Comparison of ENCODE assay signal across 10 mouse cellular contexts in genomic region chr8:56063081-56063480, GRCm38 (mm10).
A peak's percentile ranks its signal among the peaks of the same experiment; 100 is the strongest.
DNase-seq lines count a peak whose midpoint lies in the region; ATAC-seq and TF ChIP-seq lines count a peak whose summit lies in the region.
"Had no signal": no experiment of that assay in that cellular context is flagged by ENCODE, and none has a peak within 500 bp of the region (broad histone marks: within the 10 kb centered on the region; RNA-seq: fewer than 3 reads in every experiment).

No protein-coding gene starts in this region.

- in situ Hi-C loops in ES-E14 (cut with MboI; ENCODE audit: low sequenced_read_pairs in 2 of 2, unreplicated experiment in 2 of 2), result loop anchor here (5.0 to 10.0 kb wide), 2 partner anchors 419 to 422 kb away; no protein-coding TSS in a partner anchor

- H3K4me3 ChIP-seq in hindbrain, embryonic 10.5 days, result no peak overlapping the region
- H3K4me3 ChIP-seq in hindbrain, embryonic 12.5 days, result no peak overlapping the region
- no peak overlapping the region for H3K4me3 ChIP-seq in ES-E14 (ENCODE audit: insufficient read depth in 1 of 2, low read depth in 1 of 2, low read length in 2 of 2, poor library complexity in 1 of 2, severe bottlenecking in 1 of 2)
- no peak overlapping the region for H3K4me3 ChIP-seq in hindbrain, postnatal 0 days (ENCODE audit: low read length)
- H3K4me3 ChIP-seq in liver, embryonic 14.5 days (ENCODE audit: insufficient read depth in 1 of 2, low read depth in 2 of 2, low read length in 2 of 2), result no peak overlapping the region
- H3K4me3 ChIP-seq in stomach, embryonic 16.5 days (replicated peaks; ENCODE audit: low read length), result no peak overlapping the region
- H3K4me3 ChIP-seq: embryonic facial prominence, embryonic 13.5 days; liver, embryonic 13.5 days had no signal

- no peaks in the 10 kb centered on the region for H3K9me3 ChIP-seq in hindbrain, embryonic 10.5 days
- H3K9me3 ChIP-seq in hindbrain, embryonic 12.5 days (replicated peaks), result no peaks in the 10 kb centered on the region
- no peaks in the 10 kb centered on the region for H3K9me3 ChIP-seq in ES-E14 (ENCODE audit: control insufficient read depth, insufficient read depth, low read depth, low read length)
- no peaks in the 10 kb centered on the region for H3K9me3 ChIP-seq in hindbrain, postnatal 0 days (ENCODE audit: low read length)
- H3K9me3 ChIP-seq in liver, embryonic 14.5 days (ENCODE audit: control insufficient read depth, low read length), result no peaks in the 10 kb centered on the region
- H3K9me3 ChIP-seq in stomach, embryonic 16.5 days (replicated peaks; ENCODE audit: control insufficient read depth, low read length), result no peaks in the 10 kb centered on the region
- H3K9me3 ChIP-seq: embryonic facial prominence, embryonic 13.5 days; liver, embryonic 13.5 days had no signal

- no peak for TF ChIP-seq EP300 in liver, embryonic 14.5 days (IDR thresholded peaks at IDR 0.05; ENCODE audit: low read depth)

- no peak overlapping the region for H3K9ac ChIP-seq in hindbrain, embryonic 12.5 days
- H3K9ac ChIP-seq in ES-E14 (ENCODE audit: insufficient read depth, low read depth, low read length, poor library complexity, severe bottlenecking), result no peak overlapping the region
- H3K9ac ChIP-seq in hindbrain, postnatal 0 days (replicated peaks; ENCODE audit: low read length), result no peak overlapping the region
- H3K9ac ChIP-seq in liver, embryonic 14.5 days (replicated peaks), result no peak overlapping the region
- H3K9ac ChIP-seq in stomach, embryonic 16.5 days (ENCODE audit: low read length), result no peak overlapping the region
- H3K9ac ChIP-seq: embryonic facial prominence, embryonic 13.5 days; liver, embryonic 13.5 days had no signal

- no peak overlapping the region for H3K27ac ChIP-seq in hindbrain, embryonic 10.5 days
- no peak overlapping the region for H3K27ac ChIP-seq in hindbrain, embryonic 12.5 days
- no peak overlapping the region for H3K27ac ChIP-seq in ES-E14 (ENCODE audit: insufficient read depth, low read depth, low read length, poor library complexity, severe bottlenecking)
- H3K27ac ChIP-seq in hindbrain, postnatal 0 days, result no peak overlapping the region
- H3K27ac ChIP-seq in liver, embryonic 14.5 days, result no peak overlapping the region
- no peak overlapping the region for H3K27ac ChIP-seq in stomach, embryonic 16.5 days (ENCODE audit: low read length)
- H3K27ac ChIP-seq: embryonic facial prominence, embryonic 13.5 days; liver, embryonic 13.5 days had no signal

- H3K27me3 ChIP-seq in hindbrain, embryonic 10.5 days (ENCODE audit: insufficient read depth, poor library complexity, severe bottlenecking), result no peaks in the 10 kb centered on the region
- no peaks in the 10 kb centered on the region for H3K27me3 ChIP-seq in hindbrain, embryonic 12.5 days
- no peaks in the 10 kb centered on the region for H3K27me3 ChIP-seq in hindbrain, postnatal 0 days (ENCODE audit: insufficient read depth, low read length)
- no peaks in the 10 kb centered on the region for H3K27me3 ChIP-seq in liver, embryonic 14.5 days (ENCODE audit: control insufficient read depth, insufficient read depth, low read length)
- no peaks in the 10 kb centered on the region for H3K27me3 ChIP-seq in stomach, embryonic 16.5 days (ENCODE audit: control insufficient read depth, insufficient read depth, low read length)
- H3K27me3 ChIP-seq: embryonic facial prominence, embryonic 13.5 days; liver, embryonic 13.5 days had no signal

- no peak for ATAC-seq in hindbrain, embryonic 12.5 days (ENCODE audit: low FRiP score)
- ATAC-seq in hindbrain, postnatal 0 days, result no peak
- no peak for ATAC-seq in liver, embryonic 14.5 days (ENCODE audit: insufficient read depth)
- ATAC-seq in stomach, embryonic 16.5 days (ENCODE audit: insufficient read depth, low FRiP score), result peak; percentile 44; the same call in 1 of the 2 replicates

- no peaks in the 10 kb centered on the region for H3K4me1 ChIP-seq in hindbrain, embryonic 10.5 days (replicated peaks)
- H3K4me1 ChIP-seq in hindbrain, embryonic 12.5 days, result no peaks in the 10 kb centered on the region
- no peaks in the 10 kb centered on the region for H3K4me1 ChIP-seq in ES-E14 (ENCODE audit: control insufficient read depth in 2 of 2, insufficient read depth in 2 of 2, low read length in 2 of 2, poor library complexity in 1 of 2)
- no peaks in the 10 kb centered on the region for H3K4me1 ChIP-seq in hindbrain, postnatal 0 days (ENCODE audit: insufficient read depth, low read length)
- no peaks in the 10 kb centered on the region for H3K4me1 ChIP-seq in liver, embryonic 14.5 days (replicated peaks; ENCODE audit: control insufficient read depth in 2 of 2, insufficient read depth in 2 of 2, low read length in 1 of 2)
- no peaks in the 10 kb centered on the region for H3K4me1 ChIP-seq in stomach, embryonic 16.5 days (ENCODE audit: control insufficient read depth, insufficient read depth, low read length)
- H3K4me1 ChIP-seq: embryonic facial prominence, embryonic 13.5 days; liver, embryonic 13.5 days had no signal

- H3K36me3 ChIP-seq in hindbrain, embryonic 10.5 days, result no peaks in the 10 kb centered on the region
- H3K36me3 ChIP-seq in hindbrain, embryonic 12.5 days, result no peaks in the 10 kb centered on the region
- no peaks in the 10 kb centered on the region for H3K36me3 ChIP-seq in ES-E14 (ENCODE audit: control insufficient read depth, insufficient read depth, low read length, poor library complexity, severe bottlenecking)
- no peaks in the 10 kb centered on the region for H3K36me3 ChIP-seq in hindbrain, postnatal 0 days (ENCODE audit: insufficient read depth, low read length)
- no peaks in the 10 kb centered on the region for H3K36me3 ChIP-seq in liver, embryonic 14.5 days (replicated peaks; ENCODE audit: control insufficient read depth, insufficient read depth, low read depth)
- no peaks in the 10 kb centered on the region for H3K36me3 ChIP-seq in stomach, embryonic 16.5 days (ENCODE audit: control insufficient read depth, insufficient read depth, low read length)
- H3K36me3 ChIP-seq: embryonic facial prominence, embryonic 13.5 days; liver, embryonic 13.5 days had no signal

- TF ChIP-seq CTCF in brain, embryonic 14.5 days (IDR thresholded peaks at IDR 0.05; ENCODE audit: borderline replicate concordance, extremely low read depth, insufficient read depth, insufficient read length), result peak; percentile 72; the same call in 1 of the 2 replicates
- peak; percentile 66 for TF ChIP-seq CTCF in hindbrain, postnatal 0 days (IDR thresholded peaks at IDR 0.05; ENCODE audit: low read depth)
- peak; percentile 63 for TF ChIP-seq CTCF in liver, embryonic 14.5 days (IDR thresholded peaks at IDR 0.05; ENCODE audit: low read depth)

- WGBS in hindbrain, embryonic 10.5 days, result 21% methylated on average over 3 of the region's 3 CpGs
- WGBS in hindbrain, embryonic 12.5 days, result 22% methylated on average over 3 of the region's 3 CpGs
- 21% methylated on average over 3 of the region's 3 CpGs for WGBS in hindbrain, postnatal 0 days
- WGBS in liver, embryonic 14.5 days (ENCODE audit: insufficient replicate concordance), result 20% methylated on average over 3 of the region's 3 CpGs
- WGBS in stomach, embryonic 16.5 days, result 18% methylated on average over 3 of the region's 3 CpGs

- peak; percentile 39 for DNase-seq in hindbrain, embryonic 10.5 days (ENCODE audit: low spot score)
- DNase-seq in ES-E14 (ENCODE audit: low read depth, low spot score), result peak; percentile 20
- DNase-seq in brain, embryonic 14.5 days (ENCODE audit: low read depth), result peak; percentile 42
- DNase-seq in hindbrain, postnatal 0 days (ENCODE audit: low spot score), result peak; percentile 29
- DNase-seq in liver, embryonic 14.5 days (ENCODE audit: low read depth in 3 of 3, low spot score in 3 of 3), result no peak
- no peak for DNase-seq in thymus, postnatal 14 days
- DNase-seq: liver, embryonic 13.5 days had no signal

- no peak overlapping the region for H3K4me2 ChIP-seq in hindbrain, embryonic 12.5 days (replicated peaks)
- no peak overlapping the region for H3K4me2 ChIP-seq in hindbrain, postnatal 0 days (ENCODE audit: low read depth, low read length)
- H3K4me2 ChIP-seq in liver, embryonic 14.5 days (ENCODE audit: low read depth), result no peak overlapping the region
- no peak overlapping the region for H3K4me2 ChIP-seq in stomach, embryonic 16.5 days (ENCODE audit: low read depth, low read length)
- H3K4me2 ChIP-seq: embryonic facial prominence, embryonic 13.5 days; liver, embryonic 13.5 days had no signal

- no peak for TF ChIP-seq POLR2A in brain, embryonic 14.5 days (IDR thresholded peaks at IDR 0.05; ENCODE audit: borderline replicate concordance, extremely low read depth, insufficient read depth, insufficient read length, poor library complexity, severe bottlenecking)

TF ChIP-seq in ES-E14, 5 proteins besides CTCF, POLR2A, EP300 and RAD21:
- TF ChIP-seq HCFC1 (IDR thresholded peaks at IDR 0.05; ENCODE audit: borderline replicate concordance, insufficient read depth, low read length) (no peak), ZC3H11A (IDR thresholded peaks at IDR 0.05; ENCODE audit: borderline replicate concordance, low read depth, low read length) (peak; percentile 94)

Comparison
In these comparisons a context has a peak if more than half of its experiments do, and no peak if none do; other contexts are left out.
1. DNase-seq: peak in hindbrain, embryonic 10.5 days (single experiment), ES-E14 (single experiment), brain, embryonic 14.5 days (single experiment) and hindbrain, postnatal 0 days (single experiment); none in liver, embryonic 14.5 days (0 of 3) and thymus, postnatal 14 days (single experiment).
2. Peak in every context shown above with its lines, with median percentiles within 50 percentile points of each other: CTCF ChIP-seq.